Mouse (Mus musculus): ENCODE measurements around the gene Gm10382. TPM values are rescaled to one million over a fixed set of nuclear protein-coding genes. Genes with fewer than 3 reads are reported as not detected.

Gm10382 gene
- polyA plus RNA-seq, 1 experiment from 2014 or later: 0.65 TPM

Other genes starting within 250 kb of the Gm10382 start
- gene Ncor2, start 210.1 kb upstream of the Gm10382 start, polyA plus RNA-seq (2015; fragmentation: Nextera tagmentation; extraction: Ambion mirVana): 26.3 and 28.7 TPM in 2 replicates
- gene Scarb1, start 48.2 kb upstream of the Gm10382 start, polyA plus RNA-seq (2015; fragmentation: Nextera tagmentation; extraction: Ambion mirVana): 46.6 and 52.4 TPM in 2 replicates
- 1,393 and 1,417 TPM in 2 replicates for gene Ubc, start 880 bp downstream of the Gm10382 start, polyA plus RNA-seq (2015; fragmentation: Nextera tagmentation; extraction: Ambion mirVana)
- 10.9 and 11.6 TPM in 2 replicates for gene Dhx37, start 44.8 kb downstream of the Gm10382 start, polyA plus RNA-seq (2015; fragmentation: Nextera tagmentation; extraction: Ambion mirVana)
- 39.4 and 42.8 TPM in 2 replicates for gene Bri3bp, start 52.2 kb downstream of the Gm10382 start, polyA plus RNA-seq (2015; fragmentation: Nextera tagmentation; extraction: Ambion mirVana)
- gene Aacs, start 86.5 kb downstream of the Gm10382 start, polyA plus RNA-seq (2015; fragmentation: Nextera tagmentation; extraction: Ambion mirVana): 104 and 106 TPM in 2 replicates
- gene Tmem132b, start 142.5 kb downstream of the Gm10382 start, polyA plus RNA-seq (2015; fragmentation: Nextera tagmentation; extraction: Ambion mirVana): 6.2 and 6.4 TPM in 2 replicates